Mouse (Mus musculus) midbrain, postnatal 0 days (tissue): ENCODE data around the gene Ints6. TPM values are rescaled to one million over a fixed set of nuclear protein-coding genes. Genes with fewer than 3 reads are reported as not detected.

Experiments
- ATAC-seq: fragments of 200-750 bp; cut with Nextera tagmentation; 2 replicates; pipeline ENCODE4 v1.8.0; 2017; ENCODE audit warnings: moderate number of reproducible peaks, mild to moderate bottlenecking, moderate TSS enrichment, moderate library complexity; ENCODE audit not compliant: low FRiP score
- DNase-seq: peaks from one replicate; pipeline ENCODE4 v3.0.0-alpha.2; 2015; ENCODE audit warnings: low spot score
- H3K27ac ChIP-seq: fragments of 300-500 bp; sonication (generic); 2 replicates; pipeline ENCODE4 v1.5.1; 2014; ENCODE audit warnings: low read depth, mild to moderate bottlenecking, low read length, mixed read lengths
- H3K27me3 ChIP-seq: fragments of 300-500 bp; sonication (generic); 2 replicates; pipeline ENCODE4 v1.6.1; 2014; ENCODE audit warnings: low read length, control low read depth, mixed read lengths; ENCODE audit not compliant: insufficient read depth
- H3K36me3 ChIP-seq: fragments of 300-500 bp; sonication (generic); 2 replicates; pipeline ENCODE4 v1.6.1; 2014; ENCODE audit warnings: low read length, control low read depth, mixed read lengths; ENCODE audit not compliant: insufficient read depth
- H3K4me1 ChIP-seq: fragments of 300-500 bp; sonication (generic); 2 replicates; pipeline ENCODE4 v1.6.1; 2014; ENCODE audit warnings: mild to moderate bottlenecking, control low read depth, antibody characterized with exemption, low read length, mixed read lengths; ENCODE audit not compliant: insufficient read depth
- H3K4me2 ChIP-seq: fragments of 300-500 bp; sonication (generic); 2 replicates; pipeline ENCODE4 v1.6.1; 2014; ENCODE audit warnings: low read depth, mild to moderate bottlenecking, low read length, mixed read lengths; ENCODE audit not compliant: poor library complexity, severe bottlenecking
- H3K4me3 ChIP-seq: fragments of 300-500 bp; sonication (generic); 2 replicates; pipeline ENCODE4 v1.5.1; 2014; ENCODE audit warnings: low read depth, mild to moderate bottlenecking, low read length, moderate library complexity
- H3K9ac ChIP-seq: fragments of 300-500 bp; sonication (generic); replicated peaks from 2 replicates; pipeline ENCODE4 v1.6.1; 2014; ENCODE audit warnings: mild to moderate bottlenecking, low read length, moderate library complexity, mixed read lengths; ENCODE audit not compliant: poor library complexity, severe bottlenecking
- H3K9me3 ChIP-seq: fragments of 300-500 bp; sonication (generic); 2 replicates; pipeline ENCODE4 v1.6.1; 2016; ENCODE audit warnings: low read length, control low read depth
- CTCF ChIP-seq: IDR thresholded peaks from 2 replicates; pipeline ENCODE4 v1.5.1; 2016; ENCODE audit warnings: antibody characterized with exemption, mild to moderate bottlenecking
- WGBS: fragments of 180-500 bp; shearing (Covaris S2); extraction: QIAGEN DNeasy Blood & Tissue Kit; methylation state at CpG from one replicate; pipeline ENCODE4 v1.1.7; 2014; 5-methylcytosine and 5-hydroxymethylcytosine counted together
- polyA plus RNA-seq: library from polyadenylated mRNA; unstranded; fragments of >200 nt; fragmentation: Nextera tagmentation; extraction: Ambion mirVana; gene quantifications from 2 replicates; pipeline ENCODE4 v1.2.1, GENCODE M21; 2015
- total RNA-seq: library from RNA; depleted of rRNA; stranded (reverse); fragments of >200 nt; gene quantifications from 2 replicates; pipeline ENCODE4 v1.2.3, GENCODE M21; 2014

Ints6 gene
- total and polyA plus RNA-seq, 2 experiments from 2014 or later, result 9.5 to 44.9 TPM

DNA sequence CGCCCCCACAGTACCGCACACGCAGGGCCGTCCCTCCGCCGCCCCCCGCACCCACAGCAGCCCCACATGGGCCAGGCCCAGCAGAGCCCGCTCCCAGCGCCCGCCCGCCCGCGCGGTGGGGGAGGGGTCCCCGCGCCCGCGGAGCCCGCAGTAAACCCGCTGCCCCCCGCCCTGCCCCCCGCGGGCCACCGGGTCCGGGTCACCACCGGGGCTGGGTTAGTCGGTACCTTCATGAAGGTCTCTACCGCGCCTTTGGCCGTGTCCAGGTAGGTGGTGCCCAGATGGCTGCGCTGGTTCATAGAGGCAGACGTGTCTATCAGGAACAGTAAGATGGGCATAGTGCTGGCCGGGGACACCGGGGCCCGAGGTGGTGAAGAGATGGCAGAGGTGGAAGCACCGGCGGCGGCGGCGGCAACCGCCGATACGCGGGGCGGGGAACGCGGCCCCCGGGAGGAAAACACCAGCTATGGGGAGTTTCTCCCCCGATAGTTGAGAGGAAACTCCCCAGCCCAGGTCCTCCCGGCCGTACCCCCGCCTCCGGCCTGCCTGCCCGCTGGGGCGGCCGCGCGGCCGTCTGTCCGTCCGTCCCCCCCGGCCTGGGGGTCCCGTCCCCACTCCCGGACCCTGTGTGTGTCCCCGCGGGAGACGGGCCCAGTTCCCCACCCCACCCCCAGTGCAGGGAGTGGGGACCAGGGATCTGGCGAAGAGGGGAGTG lies 491 bp downstream of the Ints6 start:
- H3K27ac ChIP-seq, result peak overlapping the region; percentile 87
- H3K9me3 ChIP-seq, result no peaks in the 10 kb centered on the region
- peak overlapping the region; percentile 94 for H3K9ac ChIP-seq
- peak; percentile 47 for DNase-seq
- no peaks in the 10 kb centered on the region for H3K36me3 ChIP-seq
- H3K4me2 ChIP-seq, result peak overlapping the region; percentile 85
- peak overlapping the region; percentile 79 for H3K4me3 ChIP-seq
- ATAC-seq, result peak; percentile 35; the same call in 1 of the 2 replicates
- peaks cover 6% of the 10 kb centered on the region for H3K4me1 ChIP-seq
- TF ChIP-seq CTCF, result no peak
- H3K27me3 ChIP-seq, result no peaks in the 10 kb centered on the region
- WGBS, result under 1% methylated on average over 56 of the region's 68 CpGs

DNA sequence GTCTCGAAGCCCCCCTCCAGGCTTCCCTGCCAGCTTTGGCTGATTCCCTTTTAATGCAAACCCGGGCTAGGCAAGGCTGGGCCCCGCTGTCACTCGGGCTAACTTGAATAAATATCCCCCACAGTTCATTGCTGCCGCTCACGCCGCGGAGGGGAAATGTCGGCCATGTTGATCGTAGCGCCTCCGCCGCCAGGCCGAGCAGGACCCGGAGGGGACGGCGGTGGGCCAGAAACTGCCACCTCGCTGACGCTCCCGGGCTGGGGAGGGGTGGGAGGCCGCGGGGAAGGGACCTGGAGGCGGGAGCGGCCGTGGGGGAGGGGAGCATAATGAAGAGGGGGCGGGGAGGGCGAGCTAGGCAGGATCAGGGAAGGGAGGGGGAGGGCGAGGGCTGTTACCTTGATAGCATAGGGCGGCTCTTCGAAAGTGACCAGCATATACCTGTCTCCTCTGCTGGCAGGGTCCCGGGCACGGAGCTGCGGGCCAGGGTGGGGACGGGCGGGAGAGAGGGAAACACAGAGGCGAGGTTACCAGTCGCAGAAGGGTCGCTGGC lies 1.1 kb downstream of the Ints6 start:
- no peaks in the 10 kb centered on the region for H3K27me3 ChIP-seq
- peak overlapping the region; percentile 94 for H3K9ac ChIP-seq
- TF ChIP-seq CTCF, result no peak
- 1% methylated on average over 25 of the region's 38 CpGs for WGBS
- H3K36me3 ChIP-seq, result no peaks in the 10 kb centered on the region
- peak overlapping the region; percentile 79 for H3K4me3 ChIP-seq
- ATAC-seq (peak; percentile 24), DNase-seq (peak; percentile 78)
- H3K4me2 ChIP-seq, result peak overlapping the region; percentile 85
- H3K9me3 ChIP-seq, result no peaks in the 10 kb centered on the region
- peak overlapping the region; percentile 87 for H3K27ac ChIP-seq
- peaks cover 6% of the 10 kb centered on the region for H3K4me1 ChIP-seq

GRCm38 (mm10) chr14:62758714-62759113 lies 2.3 kb downstream of the Ints6 start:
- no peaks in the 10 kb centered on the region for H3K9me3 ChIP-seq
- H3K27me3 ChIP-seq, result no peaks in the 10 kb centered on the region
- H3K4me1 ChIP-seq, result peaks cover 6% of the 10 kb centered on the region
- TF ChIP-seq CTCF, result no peak
- ATAC-seq, result no peak
- WGBS, result 91% methylated on average over 5 of the region's 5 CpGs
- no peak overlapping the region for H3K4me2 ChIP-seq
- H3K9ac ChIP-seq, result no peak overlapping the region
- no peak overlapping the region for H3K27ac ChIP-seq
- no peak overlapping the region for H3K4me3 ChIP-seq
- H3K36me3 ChIP-seq, result no peaks in the 10 kb centered on the region
- no peak for DNase-seq

GRCm38 (mm10) chr14:62755095-62755640 lies 5.8 kb downstream of the Ints6 start:
- no peak overlapping the region for H3K27ac ChIP-seq
- ATAC-seq (no peak), DNase-seq (no peak)
- H3K4me3 ChIP-seq, result no peak overlapping the region
- no peak for TF ChIP-seq CTCF
- no peaks in the 10 kb centered on the region for H3K9me3 ChIP-seq
- no peak overlapping the region for H3K9ac ChIP-seq
- whole genome bisulfite sequencing, result 100% methylated on average over 1 of the region's 1 CpGs
- H3K27me3 ChIP-seq, result no peaks in the 10 kb centered on the region
- no peaks in the 10 kb centered on the region; the same call in 1 of the 2 replicates for H3K4me1 ChIP-seq
- no peaks in the 10 kb centered on the region for H3K36me3 ChIP-seq
- H3K4me2 ChIP-seq, result no peak overlapping the region

DNA sequence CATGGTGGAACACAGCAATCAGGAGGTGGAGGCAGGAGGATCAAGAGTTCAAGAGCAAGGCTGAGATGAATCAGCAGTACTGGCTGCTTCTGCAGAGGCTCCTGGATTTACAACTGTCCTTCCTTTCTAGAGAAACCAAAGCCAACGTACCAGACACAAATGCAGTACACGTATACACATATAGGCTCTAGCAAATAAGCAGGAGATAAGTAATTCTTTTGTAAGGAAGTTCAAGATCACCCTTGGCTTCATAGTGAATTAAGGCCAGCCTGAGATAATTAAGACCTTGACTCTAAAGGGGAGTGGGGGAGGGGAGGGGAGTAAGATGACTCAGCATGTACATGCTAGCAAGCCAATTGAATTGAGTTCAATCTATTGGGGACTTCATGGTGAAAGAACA lies 9.5 kb downstream of the Ints6 start:
- no peak overlapping the region for H3K4me2 ChIP-seq
- no peak overlapping the region for H3K9ac ChIP-seq
- H3K4me3 ChIP-seq, result no peak overlapping the region
- H3K9me3 ChIP-seq, result no peaks in the 10 kb centered on the region
- H3K36me3 ChIP-seq, result no peaks in the 10 kb centered on the region
- 84% methylated on average over 2 of the region's 2 CpGs for WGBS
- DNase-seq (no peak), ATAC-seq (no peak)
- no peak for TF ChIP-seq CTCF
- H3K27me3 ChIP-seq, result no peaks in the 10 kb centered on the region
- no peak overlapping the region for H3K27ac ChIP-seq
- no peaks in the 10 kb centered on the region for H3K4me1 ChIP-seq

DNA sequence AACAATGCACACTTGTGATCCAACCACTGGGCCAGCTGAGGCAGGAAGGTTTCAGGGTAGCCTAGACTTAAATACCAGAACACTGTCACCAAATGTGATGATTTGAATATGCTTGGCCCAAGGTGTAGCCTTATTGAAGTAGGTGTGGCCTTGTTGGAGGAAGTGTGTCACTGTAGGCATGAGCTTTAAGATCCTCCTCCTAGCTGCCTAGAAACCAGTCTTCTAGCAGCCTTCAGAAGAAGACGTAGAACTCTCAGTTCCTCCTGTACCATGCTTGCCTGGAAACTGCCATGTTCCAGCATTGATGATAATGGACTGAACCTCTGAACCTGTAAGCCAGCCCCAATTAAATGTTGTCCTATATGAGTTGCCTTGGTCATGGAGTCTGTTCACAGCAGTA lies 25.3 kb downstream of the Ints6 start:
- H3K4me3 ChIP-seq, result no peak overlapping the region
- no peaks in the 10 kb centered on the region for H3K4me1 ChIP-seq
- no peak overlapping the region for H3K27ac ChIP-seq
- H3K4me2 ChIP-seq, result no peak overlapping the region
- ATAC-seq, result no peak
- WGBS, result 100% methylated on average over 1 of the region's 1 CpGs
- H3K36me3 ChIP-seq, result 0 out of 2 replicates have a peak, but pooled peaks cover 4% of the 10 kb centered on the region
- no peak for DNase-seq
- no peak overlapping the region for H3K9ac ChIP-seq
- H3K9me3 ChIP-seq, result no peaks in the 10 kb centered on the region
- H3K27me3 ChIP-seq, result no peaks in the 10 kb centered on the region
- no peak for TF ChIP-seq CTCF
